Mouse (Mus musculus) limb, embryonic 10.5 days (tissue): Measurements from ENCODE around the gene Atox1. TPM values are rescaled to one million over a fixed set of nuclear protein-coding genes. Genes with fewer than 3 reads are reported as not detected.
A peak's percentile ranks its signal among the peaks of the same experiment; 100 is the strongest.

Experiments
- DNase-seq: peaks from one replicate; pipeline ENCODE4 v3.0.0-alpha.2; 2017; ENCODE audit warnings: low spot score
- H3K27ac ChIP-seq: fragments of 300-500 bp; sonication (generic); 2 replicates; pipeline ENCODE4 v1.5.1; 2016; ENCODE audit warnings: mild to moderate bottlenecking
- H3K27me3 ChIP-seq: fragments of 300-500 bp; sonication (generic); 2 replicates; pipeline ENCODE4 v1.6.1; 2016; ENCODE audit warnings: low read depth, mild to moderate bottlenecking; ENCODE audit not compliant: poor library complexity, severe bottlenecking
- H3K36me3 ChIP-seq: fragments of 300-500 bp; sonication (generic); 2 replicates; pipeline ENCODE4 v1.6.1; 2016; ENCODE audit warnings: mild to moderate bottlenecking, moderate library complexity
- H3K4me1 ChIP-seq: fragments of 300-500 bp; sonication (generic); 2 replicates; pipeline ENCODE4 v1.6.1; 2016
- H3K4me3 ChIP-seq: fragments of 300-500 bp; sonication (generic); 2 replicates; pipeline ENCODE4 v1.5.1; 2016; ENCODE audit warnings: mild to moderate bottlenecking, moderate library complexity
- H3K9me3 ChIP-seq: fragments of 300-500 bp; sonication (generic); replicated peaks from 2 replicates; pipeline ENCODE4 v1.6.1; 2016; ENCODE audit warnings: mild to moderate bottlenecking
- WGBS: fragments of 180-500 bp; shearing (Covaris S2); methylation state at CpG from one replicate; pipeline ENCODE4 v1.1.7; 2016; 5-methylcytosine and 5-hydroxymethylcytosine counted together
- polyA plus RNA-seq: library from polyadenylated mRNA; unstranded; fragments of >200 nt; fragmentation: Nextera tagmentation; extraction: Ambion mirVana; gene quantifications from 2 replicates; pipeline ENCODE4 v1.2.1, GENCODE M21; 2016

The Atox1 gene
- polyA plus RNA-seq, 1 experiment from 2014 or later = 224 TPM

GRCm38 (mm10) chr11:55468611-55469047 lies 7.6 kb upstream of the Atox1 start:
- Histone ChIP-seq H3K4me1 (peaks cover 18% of the 10 kb centered on the region), H3K27me3 (no peaks in the 10 kb centered on the region), H3K4me3 (peak overlapping the region; percentile 95), H3K27ac (peak overlapping the region; percentile 98), H3K36me3 (peaks cover 27% of the 10 kb centered on the region), H3K9me3 (no peaks in the 10 kb centered on the region)
- no peak for DNase-seq
- 7% methylated on average over 17 of the region's 17 CpGs for WGBS

GRCm38 (mm10) chr11:55468012-55468411 lies 7.0 kb upstream of the Atox1 start:
- Histone ChIP-seq H3K9me3 (no peaks in the 10 kb centered on the region), H3K27me3 (no peaks in the 10 kb centered on the region), H3K27ac (peak overlapping the region; percentile 98), H3K4me1 (peaks cover 18% of the 10 kb centered on the region), H3K4me3 (peak overlapping the region; percentile 95), H3K36me3 (peaks cover 21% of the 10 kb centered on the region)
- DNase-seq = no peak
- 80% methylated on average over 10 of the region's 10 CpGs for WGBS

- no peaks in the 10 kb centered on the region for H3K9me3 ChIP-seq
- no peaks in the 10 kb centered on the region for H3K36me3 ChIP-seq
- DNase-seq = no peak
- no peak overlapping the region for H3K27ac ChIP-seq
- peaks cover 21% of the 10 kb centered on the region for H3K4me1 ChIP-seq
- H3K4me3 ChIP-seq = no peak overlapping the region
- H3K27me3 ChIP-seq = no peaks in the 10 kb centered on the region
- WGBS = 91% methylated on average over 3 of the region's 3 CpGs
Measured at GRCm38 (mm10) chr11:55465177-55465576, 4.1 kb upstream of the Atox1 start.

DNA sequence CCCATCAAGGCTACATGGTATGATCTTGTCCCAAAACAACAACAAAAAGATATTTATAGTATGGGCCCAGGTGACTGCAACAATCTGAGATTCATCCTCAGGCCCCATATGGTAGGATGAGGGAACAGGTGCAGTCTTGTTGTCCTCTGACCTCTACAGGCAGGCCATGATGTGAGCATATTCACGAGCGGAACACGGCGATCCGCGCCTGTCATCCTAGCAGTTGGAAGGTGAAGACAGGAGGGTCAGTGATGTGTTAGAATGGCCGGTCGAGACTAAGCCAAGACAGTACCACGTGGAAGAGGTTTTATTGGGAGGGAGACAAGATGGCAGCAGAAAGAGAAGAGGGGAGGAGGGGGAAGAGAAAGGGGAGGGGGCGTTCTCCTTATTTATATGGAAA lies 3.7 kb upstream of the Atox1 start:
- Histone ChIP-seq H3K36me3 (no peaks in the 10 kb centered on the region), H3K4me3 (no peak overlapping the region), H3K4me1 (peaks cover 26% of the 10 kb centered on the region), H3K27ac (no peak overlapping the region), H3K9me3 (no peaks in the 10 kb centered on the region), H3K27me3 (no peaks in the 10 kb centered on the region)
- no peak for DNase-seq
- 86% methylated on average over 10 of the region's 10 CpGs for WGBS

DNA sequence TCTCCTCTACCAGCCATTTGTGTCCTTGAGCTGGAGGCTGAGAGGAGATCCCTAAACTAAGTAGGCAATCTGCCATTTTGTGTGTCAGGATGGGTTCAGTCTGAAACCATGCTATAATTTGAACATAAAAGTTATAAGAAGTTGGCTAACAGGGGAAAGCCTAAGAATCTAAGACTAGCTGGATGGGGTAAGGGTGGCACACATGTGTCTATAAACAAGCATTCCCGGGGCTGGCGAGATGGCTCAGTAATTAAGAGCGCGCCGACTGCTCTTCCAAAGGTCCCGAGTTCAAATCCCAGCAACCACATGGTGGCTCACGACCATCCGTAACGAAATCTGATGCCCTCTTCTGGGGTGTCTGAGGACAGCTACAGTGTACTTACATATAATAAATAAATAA lies 1.1 kb upstream of the Atox1 start:
- Histone ChIP-seq H3K9me3 (no peaks in the 10 kb centered on the region), H3K36me3 (0 out of 2 replicates have a peak, but pooled peaks cover 5% of the 10 kb centered on the region), H3K27me3 (no peaks in the 10 kb centered on the region), H3K27ac (no peak overlapping the region), H3K4me3 (no peak overlapping the region), H3K4me1 (peaks cover 21% of the 10 kb centered on the region)
- 93% methylated on average over 9 of the region's 9 CpGs for WGBS
- no peak for DNase-seq

DNA sequence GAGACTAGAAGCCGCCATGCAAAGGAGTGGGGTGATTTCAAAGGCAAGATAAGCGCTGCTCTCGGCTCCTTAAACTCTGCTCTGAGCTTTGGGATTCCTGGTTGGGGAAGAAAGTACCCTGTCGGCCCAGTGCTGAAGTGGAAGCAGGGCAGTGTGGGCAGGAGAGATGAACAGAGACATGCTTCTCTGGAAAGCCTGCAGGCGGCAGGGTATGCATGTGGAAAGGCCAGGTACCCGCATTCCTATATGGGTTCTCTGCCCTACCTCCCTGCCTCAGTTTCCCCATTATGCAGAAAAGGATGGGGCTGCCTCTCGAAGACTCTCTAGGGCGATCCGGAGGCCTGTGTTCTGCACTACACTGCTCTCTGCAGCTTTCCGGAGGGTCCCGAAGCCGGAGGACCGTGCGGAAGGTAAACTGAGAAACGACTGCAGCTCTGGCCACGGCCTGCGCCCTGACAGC lies 450 bp downstream of the Atox1 start:
- Histone ChIP-seq H3K36me3 (0 out of 2 replicates have a peak, but pooled peaks cover 5% of the 10 kb centered on the region), H3K9me3 (no peaks in the 10 kb centered on the region), H3K27ac (peak overlapping the region; percentile 76), H3K27me3 (no peaks in the 10 kb centered on the region), H3K4me3 (peak overlapping the region; percentile 76), H3K4me1 (peaks cover 21% of the 10 kb centered on the region)
- 1% methylated on average over 17 of the region's 17 CpGs for whole genome bisulfite sequencing
- no peak for DNase-seq

- H3K4me1 ChIP-seq = peaks cover 21% of the 10 kb centered on the region
- 0 out of 2 replicates have a peak, but pooled peaks cover 5% of the 10 kb centered on the region for H3K36me3 ChIP-seq
- H3K4me3 ChIP-seq = peak overlapping the region; percentile 76
- 30% methylated on average over 3 of the region's 3 CpGs for WGBS
- H3K27ac ChIP-seq = peak overlapping the region; percentile 76
- no peaks in the 10 kb centered on the region for H3K9me3 ChIP-seq
- no peaks in the 10 kb centered on the region for H3K27me3 ChIP-seq
- no peak for DNase-seq
Measured at GRCm38 (mm10) chr11:55459850-55460558, 1.0 kb downstream of the Atox1 start.

DNA sequence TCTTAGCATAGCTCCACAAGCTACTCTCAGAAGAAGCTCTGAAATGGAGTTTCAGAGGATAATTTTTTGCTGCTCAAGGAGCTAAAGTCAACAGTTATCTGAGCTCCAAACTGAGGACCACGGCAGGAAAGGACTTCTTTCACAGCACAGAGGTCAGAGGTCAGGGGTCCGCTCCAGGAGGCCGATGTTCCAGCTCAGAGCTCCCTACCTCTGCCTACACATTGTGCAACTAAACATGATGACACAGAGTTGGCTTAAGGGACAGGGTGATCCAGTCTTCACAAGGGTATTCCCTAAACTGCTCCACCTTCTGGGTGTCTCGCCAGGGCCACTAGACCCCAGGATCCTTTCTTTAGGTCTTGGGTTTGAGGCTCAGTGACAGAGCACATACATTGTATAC lies 2.5 kb downstream of the Atox1 start:
- H3K4me1 ChIP-seq = peaks cover 21% of the 10 kb centered on the region
- no peaks in the 10 kb centered on the region for H3K9me3 ChIP-seq
- no peak overlapping the region for H3K27ac ChIP-seq
- WGBS = 52% methylated on average over 4 of the region's 4 CpGs
- no peak overlapping the region for H3K4me3 ChIP-seq
- H3K27me3 ChIP-seq = no peaks in the 10 kb centered on the region
- DNase-seq = no peak
- H3K36me3 ChIP-seq = peaks cover 10% of the 10 kb centered on the region; the same call in 1 of the 2 replicates

DNA sequence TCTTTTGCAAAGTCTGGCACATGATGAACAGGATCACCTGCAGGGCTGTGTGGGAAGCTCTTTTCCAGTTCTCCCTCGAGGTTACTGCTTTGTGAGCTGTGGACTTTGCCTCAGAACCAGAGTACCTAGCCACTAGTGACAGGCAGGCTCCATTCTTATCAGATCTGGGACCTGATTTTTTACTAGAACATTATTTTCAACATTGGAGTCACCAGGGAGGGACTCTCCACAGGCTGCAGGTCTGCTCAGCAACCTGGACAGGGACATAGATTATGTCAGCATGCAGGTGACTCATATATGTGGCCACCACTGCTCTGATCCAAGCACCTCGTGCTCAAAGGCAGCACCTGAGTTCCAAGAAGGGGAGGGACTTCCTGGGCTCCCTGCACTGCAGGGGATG lies 5.9 kb downstream of the Atox1 start:
- WGBS = 80% methylated on average over 2 of the region's 2 CpGs
- DNase-seq = no peak
- Histone ChIP-seq H3K36me3 (peaks cover 30% of the 10 kb centered on the region), H3K27me3 (no peaks in the 10 kb centered on the region), H3K27ac (no peak overlapping the region), H3K4me3 (no peak overlapping the region), H3K4me1 (peaks cover 8% of the 10 kb centered on the region), H3K9me3 (no peaks in the 10 kb centered on the region)

- Histone ChIP-seq H3K4me1 (no peaks in the 10 kb centered on the region; the same call in 1 of the 2 replicates), H3K9me3 (no peaks in the 10 kb centered on the region), H3K27ac (no peak overlapping the region), H3K36me3 (peaks cover 45% of the 10 kb centered on the region), H3K27me3 (no peaks in the 10 kb centered on the region), H3K4me3 (no peak overlapping the region)
- DNase-seq = no peak
- 93% methylated on average over 4 of the region's 4 CpGs for WGBS
Measured at GRCm38 (mm10) chr11:55453640-55454039, 7.4 kb downstream of the Atox1 start.

GRCm38 (mm10) chr11:55450311-55450710 lies 10.7 kb downstream of the Atox1 start:
- WGBS = 79% methylated on average over 4 of the region's 4 CpGs
- no peak overlapping the region for H3K27ac ChIP-seq
- no peaks in the 10 kb centered on the region for H3K9me3 ChIP-seq
- no peak overlapping the region for H3K4me3 ChIP-seq
- no peaks in the 10 kb centered on the region for H3K27me3 ChIP-seq
- peaks cover 46% of the 10 kb centered on the region for H3K36me3 ChIP-seq
- no peak for DNase-seq
- H3K4me1 ChIP-seq = no peaks in the 10 kb centered on the region

DNA sequence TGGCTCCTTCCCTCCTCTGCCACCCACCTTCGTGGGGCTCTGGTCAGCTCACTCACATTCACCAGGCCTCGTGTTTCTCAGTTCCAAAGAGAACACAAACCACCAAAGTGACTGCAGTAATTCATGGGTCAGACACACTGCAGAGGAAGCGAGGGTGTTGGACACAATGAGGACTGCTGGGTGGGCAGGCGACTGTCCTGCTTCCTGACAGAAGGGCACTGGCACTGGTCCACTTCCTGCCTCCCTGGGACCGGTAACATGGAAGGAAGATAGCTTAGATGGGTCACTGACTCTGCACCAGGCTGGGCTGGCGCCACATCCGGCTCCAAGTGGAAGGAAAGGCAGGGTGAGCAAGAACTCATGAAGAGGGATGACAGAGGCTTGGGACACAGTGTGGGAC lies 11.5 kb downstream of the Atox1 start:
- no peak overlapping the region for H3K4me3 ChIP-seq
- H3K27ac ChIP-seq = no peak overlapping the region
- no peaks in the 10 kb centered on the region for H3K27me3 ChIP-seq
- no peaks in the 10 kb centered on the region for H3K4me1 ChIP-seq
- 83% methylated on average over 7 of the region's 7 CpGs for WGBS
- H3K9me3 ChIP-seq = no peaks in the 10 kb centered on the region
- no peak for DNase-seq
- peaks cover 42% of the 10 kb centered on the region for H3K36me3 ChIP-seq

GRCm38 (mm10) chr11:55446579-55446978 lies 14.5 kb downstream of the Atox1 start:
- WGBS = 27% methylated on average over 4 of the region's 4 CpGs
- no peaks in the 10 kb centered on the region for H3K27me3 ChIP-seq
- no peaks in the 10 kb centered on the region for H3K9me3 ChIP-seq
- DNase-seq = peak; percentile 75
- H3K36me3 ChIP-seq = peaks cover 32% of the 10 kb centered on the region
- no peak overlapping the region for H3K4me3 ChIP-seq
- no peaks in the 10 kb centered on the region for H3K4me1 ChIP-seq
- no peak overlapping the region for H3K27ac ChIP-seq
